Mouse (Mus musculus): Measurements from ENCODE around the gene Icosl. TPM values are rescaled to one million over a fixed set of nuclear protein-coding genes. Genes with fewer than 3 reads are reported as not detected.
"Not testable (repeated sequence)": the region's sequence is repeated elsewhere in the genome, so short reads cannot be mapped to it uniquely, and the experiment has no call there.

The Icosl gene
- polyA plus RNA-seq, 1 experiment from 2014 or later, result 2.6 TPM

- H3K4me3 ChIP-seq, result no peak overlapping the region
- H3K9me3 ChIP-seq, result no peaks in the 10 kb centered on the region
- H3K36me3 ChIP-seq, result no peaks in the 10 kb centered on the region
- H3K9ac ChIP-seq, result no peak overlapping the region
- ATAC-seq (ENCODE audit: insufficient number of reproducible peaks, insufficient read depth, low FRiP score, low TSS enrichment), result no peak
- H3K4me1 ChIP-seq, result 0 out of 2 replicates have a peak, but pooled peaks cover 1% of the 10 kb centered on the region
- no peaks in the 10 kb centered on the region for H3K27me3 ChIP-seq
- no peak overlapping the region for H3K4me2 ChIP-seq (replicated peaks)
- H3K27ac ChIP-seq, result no peak overlapping the region
Observed at GRCm38 (mm10) chr10:78095221-78095620, 26.1 kb downstream of the Icosl start.

- Histone ChIP-seq H3K4me2 (replicated peaks) (no peak overlapping the region), H3K36me3 (no peaks in the 10 kb centered on the region), H3K4me3 (no peak overlapping the region), H3K27me3 (no peaks in the 10 kb centered on the region), H3K27ac (no peak overlapping the region), H3K9me3 (no peaks in the 10 kb centered on the region), H3K4me1 (0 out of 2 replicates have a peak, but pooled peaks cover 2% of the 10 kb centered on the region), H3K9ac (no peak overlapping the region)
- WGBS, result 84% methylated on average over 5 of the region's 5 CpGs
- no peak for ATAC-seq (ENCODE audit: insufficient number of reproducible peaks, insufficient read depth, low FRiP score, low TSS enrichment)
Observed at GRCm38 (mm10) chr10:78095954-78096931, 27.1 kb downstream of the Icosl start.

- not testable (repeated sequence) for H3K9ac ChIP-seq; H3K4me1 ChIP-seq; H3K9me3 ChIP-seq; H3K36me3 ChIP-seq; ATAC-seq (ENCODE audit: insufficient number of reproducible peaks, insufficient read depth, low FRiP score, low TSS enrichment); H3K27ac ChIP-seq; H3K27me3 ChIP-seq; H3K4me3 ChIP-seq; H3K4me2 ChIP-seq (replicated peaks)
Observed at GRCm38 (mm10) chr10:78099860-78100259, 30.8 kb downstream of the Icosl start.

- no peak overlapping the region; the same call in 1 of the 2 replicates for H3K9ac ChIP-seq
- H3K4me3 ChIP-seq, result peak overlapping the region; percentile 32
- H3K4me1 ChIP-seq, result 0 out of 2 replicates have a peak, but pooled peaks cover 5% of the 10 kb centered on the region
- no peaks in the 10 kb centered on the region for H3K36me3 ChIP-seq
- 27% methylated on average over 16 of the region's 16 CpGs for whole genome bisulfite sequencing
- no peak overlapping the region for H3K27ac ChIP-seq
- no peaks in the 10 kb centered on the region for H3K9me3 ChIP-seq
- H3K4me2 ChIP-seq (replicated peaks), result peak overlapping the region; percentile 50
- H3K27me3 ChIP-seq, result no peaks in the 10 kb centered on the region
- ATAC-seq (ENCODE audit: insufficient number of reproducible peaks, insufficient read depth, low FRiP score, low TSS enrichment), result 0 out of 2 replicates have a peak, but pooled peaks have one; percentile 60
Observed at GRCm38 (mm10) chr10:78100989-78101780, 32.1 kb downstream of the Icosl start.

- 81% methylated on average over 11 of the region's 11 CpGs for WGBS
- H3K27ac ChIP-seq, result no peak overlapping the region
- no peak overlapping the region for H3K4me3 ChIP-seq
- no peaks in the 10 kb centered on the region for H3K36me3 ChIP-seq
- H3K9ac ChIP-seq, result no peak overlapping the region
- H3K4me2 ChIP-seq (replicated peaks), result no peak overlapping the region
- ATAC-seq (ENCODE audit: insufficient number of reproducible peaks, insufficient read depth, low FRiP score, low TSS enrichment), result no peak
- no peaks in the 10 kb centered on the region for H3K9me3 ChIP-seq
- no peaks in the 10 kb centered on the region for H3K27me3 ChIP-seq
- 0 out of 2 replicates have a peak, but pooled peaks cover 5% of the 10 kb centered on the region for H3K4me1 ChIP-seq
Observed at GRCm38 (mm10) chr10:78104555-78105490, 35.7 kb downstream of the Icosl start.

GRCm38 (mm10) chr10:78105548-78105947 lies 36.4 kb downstream of the Icosl start:
- Histone ChIP-seq H3K27me3 (no peaks in the 10 kb centered on the region), H3K27ac (no peak overlapping the region), H3K4me2 (replicated peaks) (no peak overlapping the region), H3K4me1 (0 out of 2 replicates have a peak, but pooled peaks cover 5% of the 10 kb centered on the region), H3K9ac (no peak overlapping the region), H3K36me3 (no peaks in the 10 kb centered on the region), H3K9me3 (no peaks in the 10 kb centered on the region), H3K4me3 (no peak overlapping the region)
- ATAC-seq (ENCODE audit: insufficient number of reproducible peaks, insufficient read depth, low FRiP score, low TSS enrichment), result no peak
- 84% methylated on average over 12 of the region's 12 CpGs for WGBS

GRCm38 (mm10) chr10:78114521-78115092 lies 45.5 kb downstream of the Icosl start:
- H3K36me3 ChIP-seq, result no peaks in the 10 kb centered on the region
- no peaks in the 10 kb centered on the region for H3K4me1 ChIP-seq
- no peak overlapping the region for H3K4me2 ChIP-seq (replicated peaks)
- WGBS, result 66% methylated on average over 4 of the region's 4 CpGs
- H3K27me3 ChIP-seq, result no peaks in the 10 kb centered on the region
- no peak overlapping the region for H3K27ac ChIP-seq
- 0 out of 2 replicates have a peak, but pooled peaks cover 3% of the 10 kb centered on the region for H3K9me3 ChIP-seq
- no peak overlapping the region for H3K9ac ChIP-seq
- no peak for ATAC-seq (ENCODE audit: insufficient number of reproducible peaks, insufficient read depth, low FRiP score, low TSS enrichment)
- H3K4me3 ChIP-seq, result no peak overlapping the region

GRCm38 (mm10) chr10:78115153-78115552 lies 46.1 kb downstream of the Icosl start:
- Histone ChIP-seq H3K4me1 (no peaks in the 10 kb centered on the region), H3K27ac (no peak overlapping the region), H3K9me3 (0 out of 2 replicates have a peak, but pooled peaks cover 3% of the 10 kb centered on the region), H3K9ac (no peak overlapping the region), H3K27me3 (no peaks in the 10 kb centered on the region), H3K4me3 (no peak overlapping the region), H3K36me3 (no peaks in the 10 kb centered on the region), H3K4me2 (replicated peaks) (no peak overlapping the region)
- 79% methylated on average over 2 of the region's 2 CpGs for WGBS
- no peak for ATAC-seq (ENCODE audit: insufficient number of reproducible peaks, insufficient read depth, low FRiP score, low TSS enrichment)

- Histone ChIP-seq H3K4me2 (replicated peaks) (no peak overlapping the region), H3K9me3 (0 out of 2 replicates have a peak, but pooled peaks cover 3% of the 10 kb centered on the region), H3K36me3 (no peaks in the 10 kb centered on the region), H3K4me3 (no peak overlapping the region), H3K27ac (no peak overlapping the region), H3K27me3 (no peaks in the 10 kb centered on the region), H3K4me1 (no peaks in the 10 kb centered on the region), H3K9ac (no peak overlapping the region)
- WGBS, result 93% methylated on average over 4 of the region's 4 CpGs
- no peak for ATAC-seq (ENCODE audit: insufficient number of reproducible peaks, insufficient read depth, low FRiP score, low TSS enrichment)
Observed at GRCm38 (mm10) chr10:78119422-78119821, 50.3 kb downstream of the Icosl start.

GRCm38 (mm10) chr10:78124137-78124536 lies 55.0 kb downstream of the Icosl start:
- not testable (repeated sequence) for ATAC-seq (ENCODE audit: insufficient number of reproducible peaks, insufficient read depth, low FRiP score, low TSS enrichment); H3K9me3 ChIP-seq; H3K36me3 ChIP-seq; H3K27ac ChIP-seq; H3K4me2 ChIP-seq (replicated peaks); H3K27me3 ChIP-seq; H3K4me3 ChIP-seq; H3K9ac ChIP-seq; H3K4me1 ChIP-seq
- WGBS, result 60% methylated on average over 6 of the region's 6 CpGs

- not testable (repeated sequence) for H3K4me3 ChIP-seq; H3K4me1 ChIP-seq; H3K9ac ChIP-seq; H3K27me3 ChIP-seq; H3K36me3 ChIP-seq; ATAC-seq (ENCODE audit: insufficient number of reproducible peaks, insufficient read depth, low FRiP score, low TSS enrichment); H3K27ac ChIP-seq; H3K9me3 ChIP-seq; H3K4me2 ChIP-seq (replicated peaks)
- 46% methylated on average over 8 of the region's 8 CpGs for WGBS
Observed at GRCm38 (mm10) chr10:78125061-78125460, 56.0 kb downstream of the Icosl start.
